Mouse (Mus musculus): ENCODE data around the gene Cmah. TPM values are rescaled to one million over a fixed set of nuclear protein-coding genes. Genes with fewer than 3 reads are reported as not detected.

Gene Cmah
- polyA plus RNA-seq, 1 experiment = 0.34 TPM

DNA sequence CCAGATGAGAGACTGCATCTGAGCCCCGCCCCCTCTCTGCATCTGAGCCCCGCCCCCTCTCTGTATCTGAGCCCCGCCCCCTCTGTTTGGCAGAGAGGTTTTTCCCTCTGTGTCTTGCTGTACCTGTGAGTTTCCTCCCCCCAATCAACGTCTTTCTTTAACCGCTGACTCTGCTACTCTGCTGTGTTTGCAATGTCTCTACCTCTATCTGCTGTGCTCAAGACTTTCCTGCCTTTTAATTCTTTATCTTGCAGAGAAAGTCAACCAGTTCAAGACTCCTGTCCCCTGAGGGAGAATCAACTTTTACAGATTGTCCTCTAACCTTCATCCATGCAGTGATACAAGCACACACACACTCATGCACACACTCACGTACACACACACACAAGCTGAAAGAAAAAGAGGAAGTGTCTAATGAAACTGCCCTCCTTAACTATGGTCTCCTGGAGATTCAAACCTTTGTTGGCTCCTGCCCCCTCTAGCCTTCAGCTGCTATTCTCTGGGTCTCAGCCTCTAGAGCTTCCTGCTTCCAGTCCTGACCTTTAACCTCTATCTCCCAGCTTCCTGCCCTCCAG lies 188.0 kb downstream of the Cmah start:
- Histone ChIP-seq H3K4me3 (no peak overlapping the region), H3K27me3 (ENCODE audit: control insufficient read depth, insufficient read depth, insufficient read length) (no peaks in the 10 kb centered on the region), H3K79me2 (ENCODE audit: control insufficient read depth, insufficient read depth) (no peaks in the 10 kb centered on the region), H3K4me2 (ENCODE audit: low read depth) (no peak overlapping the region), H3ac (ENCODE audit: control insufficient read depth, insufficient read length) (no peak overlapping the region), H3K36me3 (ENCODE audit: control insufficient read depth, insufficient read depth) (no peaks in the 10 kb centered on the region)
- TF ChIP-seq TCF12 (IDR thresholded peaks at IDR 0.05; ENCODE audit: insufficient read depth, poor library complexity, severe bottlenecking) = no peak
- no peak for TF ChIP-seq TCF3 (IDR thresholded peaks at IDR 0.05; ENCODE audit: insufficient read length, low read depth)
- TF ChIP-seq E2F4 (IDR thresholded peaks at IDR 0.05; ENCODE audit: insufficient read depth) = no peak
- no peak for TF ChIP-seq MAX (IDR thresholded peaks at IDR 0.05; ENCODE audit: low read depth)
- TF ChIP-seq POLR2A (IDR thresholded peaks at IDR 0.05; ENCODE audit: insufficient read length, low read depth) = no peak
- TF ChIP-seq SRF (IDR thresholded peaks at IDR 0.05; ENCODE audit: control insufficient read depth, insufficient read length, low read depth) = no peak
- no peak for TF ChIP-seq MYOG (IDR thresholded peaks at IDR 0.05; ENCODE audit: control insufficient read depth in 1 of 3, insufficient read depth in 1 of 3, insufficient read length in 2 of 3, low read depth in 2 of 3)
- TF ChIP-seq REST (IDR thresholded peaks at IDR 0.05; ENCODE audit: insufficient read depth, insufficient read length) = no peak
- TF ChIP-seq MYOD1 (IDR thresholded peaks at IDR 0.05; ENCODE audit: control insufficient read depth in 1 of 3, insufficient read length in 2 of 3, low read depth in 2 of 3) = no peak
- no peak for TF ChIP-seq CEBPB (IDR thresholded peaks at IDR 0.05; ENCODE audit: insufficient read depth, poor library complexity, severe bottlenecking)
- TF ChIP-seq USF1 (IDR thresholded peaks at IDR 0.05; ENCODE audit: low read depth) = no peak

DNA sequence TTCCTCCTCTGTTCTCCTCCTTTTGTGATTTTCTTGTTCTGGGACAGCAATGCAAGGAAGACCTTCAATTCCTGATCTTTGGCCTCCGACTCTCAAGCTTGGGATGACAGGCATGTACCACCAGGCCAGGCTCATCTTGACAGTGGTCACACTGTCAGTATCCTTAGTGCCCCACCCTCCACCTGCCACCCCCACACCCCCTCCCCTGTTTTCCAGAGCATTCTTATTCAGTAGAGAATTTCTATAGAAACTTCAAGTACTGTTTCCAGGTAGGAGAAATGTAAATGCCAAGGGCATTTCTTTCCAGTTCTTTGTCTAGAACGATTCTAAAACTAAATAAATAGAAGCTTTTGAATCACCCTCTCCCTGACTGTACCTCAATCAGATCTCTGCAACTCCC lies 190.6 kb downstream of the Cmah start:
- Histone ChIP-seq H3K4me3 (no peak overlapping the region), H3K79me2 (ENCODE audit: control insufficient read depth, insufficient read depth) (no peaks in the 10 kb centered on the region), H3ac (ENCODE audit: control insufficient read depth, insufficient read length) (no peak overlapping the region), H3K4me2 (ENCODE audit: low read depth) (no peak overlapping the region), H3K27me3 (ENCODE audit: control insufficient read depth, insufficient read depth, insufficient read length) (no peaks in the 10 kb centered on the region), H3K36me3 (ENCODE audit: control insufficient read depth, insufficient read depth) (no peaks in the 10 kb centered on the region)
- TF ChIP-seq POLR2A (IDR thresholded peaks at IDR 0.05; ENCODE audit: insufficient read length, low read depth) = no peak
- no peak for TF ChIP-seq SRF (IDR thresholded peaks at IDR 0.05; ENCODE audit: control insufficient read depth, insufficient read length, low read depth)
- TF ChIP-seq MAX (IDR thresholded peaks at IDR 0.05; ENCODE audit: low read depth) = no peak
- no peak for TF ChIP-seq USF1 (IDR thresholded peaks at IDR 0.05; ENCODE audit: low read depth)
- no peak for TF ChIP-seq REST (IDR thresholded peaks at IDR 0.05; ENCODE audit: insufficient read depth, insufficient read length)
- no peak for TF ChIP-seq CEBPB (IDR thresholded peaks at IDR 0.05; ENCODE audit: insufficient read depth, poor library complexity, severe bottlenecking)

DNA sequence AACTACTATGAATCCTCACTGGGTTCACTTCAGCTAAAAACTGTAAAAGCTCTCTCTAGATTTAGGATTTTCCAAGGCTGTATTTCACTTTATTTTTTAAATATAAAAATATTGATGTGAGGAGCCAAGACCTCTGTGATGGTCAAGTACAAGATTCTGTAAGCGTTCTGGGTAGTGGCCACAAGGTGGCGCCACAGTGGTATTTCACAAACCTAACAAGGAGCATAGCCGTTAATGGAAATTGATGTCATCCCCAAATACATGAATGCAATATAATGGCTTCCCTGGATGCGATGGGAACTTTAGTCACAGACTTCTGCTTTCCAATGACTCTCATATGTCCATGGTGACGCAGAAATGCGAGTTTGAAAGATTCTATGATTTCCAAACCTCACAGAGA lies 191.7 kb downstream of the Cmah start:
- H3K4me3 ChIP-seq = no peak overlapping the region
- no peak overlapping the region for H3K4me2 ChIP-seq (ENCODE audit: low read depth)
- H3K27me3 ChIP-seq (ENCODE audit: control insufficient read depth, insufficient read depth, insufficient read length) = no peaks in the 10 kb centered on the region
- no peaks in the 10 kb centered on the region for H3K79me2 ChIP-seq (ENCODE audit: control insufficient read depth, insufficient read depth)
- H3ac ChIP-seq (ENCODE audit: control insufficient read depth, insufficient read length) = no peak overlapping the region
- H3K36me3 ChIP-seq (ENCODE audit: control insufficient read depth, insufficient read depth) = no peaks in the 10 kb centered on the region
- no peak for TF ChIP-seq TCF3 (IDR thresholded peaks at IDR 0.05; ENCODE audit: insufficient read length, low read depth)
- TF ChIP-seq TCF12 (IDR thresholded peaks at IDR 0.05; ENCODE audit: insufficient read depth, poor library complexity, severe bottlenecking) = no peak
- no peak for TF ChIP-seq REST (IDR thresholded peaks at IDR 0.05; ENCODE audit: insufficient read depth, insufficient read length)
- no peak for TF ChIP-seq POLR2AphosphoS2 (IDR thresholded peaks at IDR 0.05; ENCODE audit: insufficient read length, low read depth)

DNA sequence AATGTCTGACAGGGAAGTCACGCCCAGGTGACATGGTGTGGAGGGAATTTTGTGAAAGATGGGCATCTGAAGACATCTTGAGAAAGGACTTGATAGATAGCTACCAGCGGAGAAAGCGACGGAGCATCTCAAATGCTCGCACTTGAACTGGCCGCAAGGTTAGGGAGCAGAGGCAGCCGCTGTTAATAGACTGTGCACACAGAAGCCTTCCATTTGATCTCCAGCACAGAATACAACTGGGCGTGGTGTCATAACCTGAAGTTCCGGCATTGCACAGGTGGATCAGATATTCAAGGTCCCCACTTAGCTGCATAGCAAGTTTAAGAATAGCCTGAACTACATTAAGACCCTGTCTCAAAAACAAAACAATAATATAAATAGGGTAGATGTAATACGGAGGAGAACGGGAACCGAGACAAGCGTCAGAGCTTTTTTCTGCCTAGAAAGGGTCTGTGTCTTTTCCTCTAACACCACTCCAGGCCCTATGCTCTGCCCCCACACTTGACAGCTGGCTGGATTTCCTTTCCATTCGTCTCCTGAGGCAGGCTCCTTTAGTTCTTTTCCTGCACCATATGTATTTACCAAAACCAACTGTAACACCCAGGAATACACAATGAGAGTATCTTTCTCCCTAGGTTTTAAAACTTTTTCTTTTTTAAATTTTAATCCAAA lies 192.9 kb downstream of the Cmah start:
- H3K4me3 ChIP-seq = no peak overlapping the region
- TF ChIP-seq E2F4 (IDR thresholded peaks at IDR 0.05; ENCODE audit: insufficient read depth) (no peak), TCF3 (IDR thresholded peaks at IDR 0.05; ENCODE audit: insufficient read length, low read depth) (no peak), MAX (IDR thresholded peaks at IDR 0.05; ENCODE audit: low read depth) (no peak), MYOD1 (IDR thresholded peaks at IDR 0.05; ENCODE audit: control insufficient read depth in 1 of 3, insufficient read length in 2 of 3, low read depth in 2 of 3) (no peak), TCF12 (IDR thresholded peaks at IDR 0.05; ENCODE audit: insufficient read depth, poor library complexity, severe bottlenecking) (no peak), POLR2AphosphoS2 (IDR thresholded peaks at IDR 0.05; ENCODE audit: insufficient read length, low read depth) (no peak), MYOG (IDR thresholded peaks at IDR 0.05; ENCODE audit: control insufficient read depth in 1 of 3, insufficient read depth in 1 of 3, insufficient read length in 2 of 3, low read depth in 2 of 3) (no peak), CEBPB (IDR thresholded peaks at IDR 0.05; ENCODE audit: insufficient read depth, poor library complexity, severe bottlenecking) (no peak), REST (IDR thresholded peaks at IDR 0.05; ENCODE audit: insufficient read depth, insufficient read length) (no peak), USF1 (IDR thresholded peaks at IDR 0.05; ENCODE audit: low read depth) (no peak)
- H3K27me3 ChIP-seq (ENCODE audit: control insufficient read depth, insufficient read depth, insufficient read length) = no peaks in the 10 kb centered on the region

DNA sequence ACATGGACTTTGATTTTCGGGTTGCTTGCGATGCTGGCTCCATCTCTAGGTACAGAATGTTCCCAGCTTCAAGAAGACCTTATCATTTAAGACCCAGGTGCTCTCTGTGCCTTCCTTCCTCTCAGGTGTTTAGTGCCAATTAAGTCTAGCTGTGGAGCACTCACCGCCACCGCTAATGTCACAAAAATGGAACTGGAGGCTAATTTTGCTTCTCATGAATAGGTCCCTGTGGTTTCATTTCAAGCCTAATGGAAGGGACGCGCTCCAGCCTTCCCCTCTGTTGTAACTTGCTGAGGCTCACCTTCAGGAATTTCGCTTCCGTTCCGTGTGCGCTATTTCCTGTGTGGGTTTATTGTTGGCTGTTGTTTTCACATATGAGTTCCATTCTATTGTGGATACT lies 193.6 kb downstream of the Cmah start:
- Histone ChIP-seq H3K36me3 (ENCODE audit: control insufficient read depth, insufficient read depth) (no peaks in the 10 kb centered on the region), H3K4me2 (ENCODE audit: low read depth) (no peak overlapping the region), H3K4me3 (no peak overlapping the region), H3K79me2 (ENCODE audit: control insufficient read depth, insufficient read depth) (no peaks in the 10 kb centered on the region), H3ac (ENCODE audit: control insufficient read depth, insufficient read length) (no peak overlapping the region), H3K27me3 (ENCODE audit: control insufficient read depth, insufficient read depth, insufficient read length) (no peaks in the 10 kb centered on the region)
- no peak for TF ChIP-seq CEBPB (IDR thresholded peaks at IDR 0.05; ENCODE audit: insufficient read depth, poor library complexity, severe bottlenecking)
- TF ChIP-seq MYOD1 (IDR thresholded peaks at IDR 0.05; ENCODE audit: control insufficient read depth in 1 of 3, insufficient read length in 2 of 3, low read depth in 2 of 3) = no peak
- no peak for TF ChIP-seq TCF12 (IDR thresholded peaks at IDR 0.05; ENCODE audit: insufficient read depth, poor library complexity, severe bottlenecking)
- TF ChIP-seq REST (IDR thresholded peaks at IDR 0.05; ENCODE audit: insufficient read depth, insufficient read length) = no peak
- no peak for TF ChIP-seq TCF3 (IDR thresholded peaks at IDR 0.05; ENCODE audit: insufficient read length, low read depth)
- no peak for TF ChIP-seq POLR2A (IDR thresholded peaks at IDR 0.05; ENCODE audit: insufficient read length, low read depth)
- no peak for TF ChIP-seq E2F4 (IDR thresholded peaks at IDR 0.05; ENCODE audit: insufficient read depth)
- TF ChIP-seq MAX (IDR thresholded peaks at IDR 0.05; ENCODE audit: low read depth) = no peak
- TF ChIP-seq MYOG (IDR thresholded peaks at IDR 0.05; ENCODE audit: control insufficient read depth in 1 of 3, insufficient read depth in 1 of 3, insufficient read length in 2 of 3, low read depth in 2 of 3) = no peak
- no peak for TF ChIP-seq USF1 (IDR thresholded peaks at IDR 0.05; ENCODE audit: low read depth)
- no peak for TF ChIP-seq SRF (IDR thresholded peaks at IDR 0.05; ENCODE audit: control insufficient read depth, insufficient read length, low read depth)
- TF ChIP-seq POLR2AphosphoS2 (IDR thresholded peaks at IDR 0.05; ENCODE audit: insufficient read length, low read depth) = no peak

More for the DNA sequence above, 192.9 kb downstream of the Cmah start:
- H3ac ChIP-seq (ENCODE audit: control insufficient read depth, insufficient read length) = no peak overlapping the region
- no peaks in the 10 kb centered on the region for H3K36me3 ChIP-seq (ENCODE audit: control insufficient read depth, insufficient read depth)
- H3K4me2 ChIP-seq (ENCODE audit: low read depth) = no peak overlapping the region
- no peaks in the 10 kb centered on the region for H3K79me2 ChIP-seq (ENCODE audit: control insufficient read depth, insufficient read depth)

All from myocyte (in vitro differentiated cells).